Mouse (Mus musculus) small intestine, adult 2 months (tissue): Measurements from ENCODE around the gene Ewsr1.

Experiments used
- CTCF ChIP-seq: fragments of 200-500 bp; IDR thresholded peaks from 2 replicates; pipeline ENCODE4 v1.5.1; 2012; ENCODE audit warnings: low read depth, mild to moderate bottlenecking, control low read depth, inconsistent platforms, low read length, moderate library complexity, mixed read lengths; ENCODE audit not compliant: insufficient replicate concordance, insufficient read length; ENCODE audit errors: extremely low read depth
- POLR2A ChIP-seq: fragments of 200-500 bp; IDR thresholded peaks from 2 replicates; pipeline ENCODE4 v1.6.1; 2012; ENCODE audit warnings: low read depth, mild to moderate bottlenecking, control low read depth, inconsistent platforms, low read length, moderate library complexity

DNA sequence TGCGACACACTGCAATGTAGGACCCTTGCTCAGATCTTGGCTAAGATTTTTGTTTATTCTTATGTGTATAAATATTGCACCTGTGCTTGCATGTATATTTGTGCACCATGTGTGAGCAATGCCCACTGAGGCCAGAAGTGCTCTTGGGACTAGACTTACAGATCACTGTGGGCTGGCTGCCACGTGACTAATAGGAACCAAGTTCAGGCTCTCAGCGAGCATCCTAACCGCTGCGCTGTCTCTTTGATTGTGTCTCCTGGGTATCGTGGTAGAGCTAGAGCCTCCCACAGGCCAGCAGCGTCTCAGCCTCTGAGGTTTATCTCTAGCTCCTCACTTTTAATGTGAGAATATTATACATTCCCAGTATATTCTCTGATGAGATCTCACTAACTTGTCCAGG, 14.6 kb upstream of the Ewsr1 start:
- no peak for TF ChIP-seq POLR2A
- no peak for TF ChIP-seq CTCF
